Mouse (Mus musculus) gastrocnemius, adult 18-20 months (tissue): ENCODE data around the gene Zfp511. TPM values are rescaled to one million over a fixed set of nuclear protein-coding genes. Genes with fewer than 3 reads are reported as not detected.

Source experiments
- DNase-seq: peaks from one replicate; pipeline ENCODE4 v3.0.0; 2021; ENCODE audit warnings: low spot score
- total RNA-seq, 2 experiments: library from RNA; stranded (reverse); gene quantifications; 2 replicates each; pipeline ENCODE4 v1.2.3; 2021

Gene Zfp511
- total RNA-seq, 2 experiments from 2014 or later: 8.3 to 8.6 TPM

GRCm38 (mm10) chr7:140048361-140049114 lies 12.3 kb downstream of the Zfp511 start, which contains the start of gene Msx3:
Gene Msx3 (minus strand): TSS chr7:140049089.
- no peak for DNase-seq

- no peak for DNase-seq
These were observed 13.0 kb downstream of the Zfp511 start for GRCm38 (mm10) chr7:140049115-140049689.

- DNase-seq: no peak
These were observed 17.9 kb downstream of the Zfp511 start for GRCm38 (mm10) chr7:140054124-140054523.

- DNase-seq: no peak
These were observed 21.5 kb downstream of the Zfp511 start for GRCm38 (mm10) chr7:140057413-140058407.

GRCm38 (mm10) chr7:140058528-140058927 lies 22.3 kb downstream of the Zfp511 start:
- no peak for DNase-seq

GRCm38 (mm10) chr7:140059601-140060000 lies 23.4 kb downstream of the Zfp511 start:
- no peak for DNase-seq

GRCm38 (mm10) chr7:140060936-140061831 lies 25.0 kb downstream of the Zfp511 start:
- no peak for DNase-seq

- no peak for DNase-seq
These were observed 25.6 kb downstream of the Zfp511 start for GRCm38 (mm10) chr7:140061832-140062130.

GRCm38 (mm10) chr7:140062307-140062706 lies 26.1 kb downstream of the Zfp511 start:
- DNase-seq: no peak

- DNase-seq: peak; percentile 63
These were observed 26.9 kb downstream of the Zfp511 start for GRCm38 (mm10) chr7:140063092-140063491.

GRCm38 (mm10) chr7:140067397-140067796 lies 31.2 kb downstream of the Zfp511 start:
- no peak for DNase-seq

- no peak for DNase-seq
These were observed 34.0 kb downstream of the Zfp511 start for GRCm38 (mm10) chr7:140070042-140070711.

- no peak for DNase-seq
These were observed 41.5 kb downstream of the Zfp511 start for GRCm38 (mm10) chr7:140077698-140078097.

GRCm38 (mm10) chr7:140078711-140079110 lies 42.5 kb downstream of the Zfp511 start:
- DNase-seq: peak; percentile 63

GRCm38 (mm10) chr7:140080503-140081156 lies 44.4 kb downstream of the Zfp511 start:
- no peak for DNase-seq

GRCm38 (mm10) chr7:140081408-140082241 lies 45.4 kb downstream of the Zfp511 start:
- no peak for DNase-seq

GRCm38 (mm10) chr7:140082242-140082678 lies 46.1 kb downstream of the Zfp511 start, which contains the start of gene Caly:
Gene Caly (minus strand): TSS chr7:140082548.
- no peak for DNase-seq
